Mouse (Mus musculus) v-Abl transformed pro-B cells (cell line): Measurements from ENCODE around the gene Kmt2e.

Experiments
- in situ Hi-C, 2 experiments: fragments of 400-800 bp; cut with MboI; formaldehyde crosslinking; loops; one replicate each; pipeline ENCODE4 v1.15.1; 2025; ENCODE audit not compliant: unreplicated experiment in 2 of 2

Gene Kmt2e

GRCm38 (mm10) chr5:23433720-23434597 lies at the start of gene Kmt2e:
Kmt2e (plus strand) TSS chr5:23434441.
- in situ Hi-C loops: no loop called here

- in situ Hi-C loops: loop anchor here in 1 of 2 experiments (5.0 to 25.0 kb wide), 3 partner anchors 87 to 652 kb away; partner anchors contain the start of gene Fam126a
Measured at GRCm38 (mm10) chr5:23385136-23385535, 49.1 kb upstream of the Kmt2e start.

- in situ Hi-C loops: loop anchor here in 1 of 2 experiments (5.0 to 25.0 kb wide), 3 partner anchors 87 to 652 kb away; partner anchors contain the start of gene Fam126a
Measured at GRCm38 (mm10) chr5:23385763-23386217, 48.5 kb upstream of the Kmt2e start.

- in situ Hi-C loops: loop anchor here in 1 of 2 experiments (5.0 to 25.0 kb wide), 3 partner anchors 86 to 651 kb away; partner anchors contain the start of gene Fam126a
Measured at GRCm38 (mm10) chr5:23386562-23387312, 47.5 kb upstream of the Kmt2e start.

- in situ Hi-C loops: loop anchor here in 1 of 2 experiments (5.0 to 25.0 kb wide), 3 partner anchors 85 to 650 kb away; partner anchors contain the start of gene Fam126a
Measured at GRCm38 (mm10) chr5:23387313-23387666, 47.0 kb upstream of the Kmt2e start.

GRCm38 (mm10) chr5:23388091-23388490 lies 46.1 kb upstream of the Kmt2e start:
- in situ Hi-C loops: loop anchor here in 1 of 2 experiments (5.0 to 25.0 kb wide), 3 partner anchors 84 to 649 kb away; partner anchors contain the start of gene Fam126a

DNA sequence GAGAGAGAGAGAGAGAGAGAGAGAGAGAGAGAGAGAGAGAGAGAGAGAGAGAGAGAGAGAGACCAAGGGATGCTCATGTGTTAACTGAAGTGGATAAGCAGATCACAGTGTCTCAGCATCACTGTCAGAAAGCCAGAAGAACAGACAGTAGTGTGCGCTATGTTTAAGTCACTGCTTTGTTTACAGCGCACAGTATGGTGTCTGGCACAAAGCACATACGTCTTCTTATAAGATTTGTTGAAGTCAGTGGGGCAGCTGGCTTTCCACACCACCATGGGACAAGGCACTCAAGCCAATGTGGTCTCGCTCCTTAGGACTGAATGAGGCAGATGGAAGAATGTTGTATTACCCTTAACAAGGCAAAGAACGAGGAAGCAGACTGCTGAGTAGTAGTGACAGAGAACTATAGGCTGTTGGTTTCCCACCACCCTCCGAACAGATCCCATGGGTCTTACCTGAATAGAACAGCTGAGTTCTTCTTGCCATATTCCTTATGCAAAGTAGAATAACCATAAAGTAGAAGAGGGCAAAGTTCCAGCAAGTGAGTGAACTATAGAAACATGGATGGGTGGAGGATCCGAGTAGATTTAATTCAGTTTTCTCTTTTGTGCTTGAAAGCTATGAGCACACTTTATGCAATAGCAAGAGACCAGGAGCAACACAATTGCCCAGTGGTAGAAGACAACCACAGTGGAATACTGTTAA lies 44.5 kb upstream of the Kmt2e start:
- in situ Hi-C loops: loop anchor here in 1 of 2 experiments (5.0 to 25.0 kb wide), 3 partner anchors 83 to 648 kb away; partner anchors contain the start of gene Fam126a

- in situ Hi-C loops: loop anchor here in 1 of 2 experiments (25.0 kb wide), 1 partner anchor 646 kb away; the partner anchor contains the start of gene Fam126a
Measured at GRCm38 (mm10) chr5:23391714-23392113, 42.5 kb upstream of the Kmt2e start.

GRCm38 (mm10) chr5:23393870-23394269 lies 40.4 kb upstream of the Kmt2e start:
- in situ Hi-C loops: loop anchor here in 1 of 2 experiments (25.0 kb wide), 1 partner anchor 643 kb away; the partner anchor contains the start of gene Fam126a

GRCm38 (mm10) chr5:23394366-23395145 lies 39.7 kb upstream of the Kmt2e start:
- in situ Hi-C loops: loop anchor here in 1 of 2 experiments (25.0 kb wide), 1 partner anchor 643 kb away; the partner anchor contains the start of gene Fam126a

GRCm38 (mm10) chr5:23395721-23396120 lies 38.5 kb upstream of the Kmt2e start:
- in situ Hi-C loops: loop anchor here in 1 of 2 experiments (25.0 kb wide), 1 partner anchor 642 kb away; the partner anchor contains the start of gene Fam126a

- in situ Hi-C loops: loop anchor here in 1 of 2 experiments (25.0 kb wide), 1 partner anchor 641 kb away; the partner anchor contains the start of gene Fam126a
Measured at GRCm38 (mm10) chr5:23396756-23397155, 37.5 kb upstream of the Kmt2e start.

DNA sequence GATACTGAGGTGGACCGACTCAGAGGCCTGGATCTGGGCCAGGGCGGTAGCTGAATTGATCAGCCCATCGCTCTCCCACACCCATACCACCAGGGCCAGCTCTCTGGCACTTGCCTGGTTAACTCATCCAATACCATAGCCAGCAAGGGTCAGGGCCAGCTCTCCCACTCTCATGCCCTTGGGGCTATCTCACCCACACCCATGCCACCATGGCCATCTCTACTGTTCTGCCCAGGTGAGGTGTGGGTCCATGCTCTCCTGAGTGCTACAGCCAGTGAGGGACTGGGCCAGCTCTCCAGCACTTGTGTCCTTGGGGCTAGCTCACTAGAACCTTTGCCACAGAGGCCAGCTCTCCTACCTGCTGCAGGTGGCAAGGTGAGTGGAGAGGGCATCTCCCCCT lies 34.1 kb upstream of the Kmt2e start:
- in situ Hi-C loops: no loop called here

GRCm38 (mm10) chr5:23400868-23401267 lies 33.4 kb upstream of the Kmt2e start:
- in situ Hi-C loops: no loop called here

GRCm38 (mm10) chr5:23401368-23401767 lies 32.9 kb upstream of the Kmt2e start:
- in situ Hi-C loops: no loop called here

- in situ Hi-C loops: no loop called here
Measured at GRCm38 (mm10) chr5:23401999-23402398, 32.2 kb upstream of the Kmt2e start.

DNA sequence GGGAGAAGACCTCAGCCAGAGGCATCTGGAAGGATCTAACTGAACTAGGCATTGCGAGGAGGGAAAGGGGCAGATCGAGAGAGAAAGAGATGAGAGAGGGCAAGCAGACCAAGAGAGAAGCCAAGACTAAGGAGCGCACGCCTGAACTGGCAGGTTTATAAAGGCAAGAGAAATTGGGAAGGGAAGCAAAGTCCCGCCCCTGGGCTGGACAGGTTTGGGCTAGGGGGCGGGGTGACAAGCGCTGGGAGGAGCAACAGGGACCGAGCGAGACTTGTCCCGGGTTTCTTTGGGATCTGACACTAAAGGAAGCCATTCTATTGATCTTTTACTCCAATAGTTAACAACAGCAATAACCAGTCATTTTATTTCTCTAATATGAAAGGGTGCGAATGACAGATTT lies 31.1 kb upstream of the Kmt2e start:
- in situ Hi-C loops: no loop called here

GRCm38 (mm10) chr5:23405666-23406404 lies 28.4 kb upstream of the Kmt2e start:
- in situ Hi-C loops: no loop called here
